Mouse (Mus musculus): ENCODE measurements around the gene Olfr273.
"Not testable (repeated sequence)": the region's sequence is repeated elsewhere in the genome, so short reads cannot be mapped to it uniquely, and the experiment has no call there.

The Olfr273 gene

DNA sequence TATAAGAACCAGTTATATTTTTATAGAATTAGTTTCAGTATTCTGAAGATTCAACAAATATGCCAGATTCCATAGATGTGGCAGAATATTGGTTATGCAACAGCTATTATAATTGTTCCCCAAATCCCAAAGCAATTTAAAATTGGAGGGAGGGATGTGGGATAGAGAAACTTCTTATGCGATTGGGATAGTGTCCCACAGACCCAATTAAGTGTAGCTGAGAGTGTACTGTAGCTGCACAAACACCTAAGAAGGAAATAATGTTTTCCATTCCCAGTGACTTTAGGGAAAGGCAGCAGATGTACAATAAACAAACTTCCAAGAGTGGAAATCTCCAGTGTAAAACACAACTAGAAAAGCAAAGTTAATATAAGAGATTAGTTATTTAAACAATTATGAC is at the start of gene Olfr273:
Gene Olfr273 (minus strand): TSS at position 101 of the 400 bp plus-strand sequence.
- no peak for DNase-seq (ENCODE audit: low read depth, low spot score)

- DNase-seq (ENCODE audit: low read depth, low spot score): no peak
Measured at GRCm38 (mm10) chr4:52864156-52864555, 5.1 kb upstream of the Olfr273 start.

GRCm38 (mm10) chr4:52849672-52850071 is 9.4 kb downstream of the Olfr273 start:
- no peak for DNase-seq (ENCODE audit: low read depth, low spot score)

- DNase-seq (ENCODE audit: low read depth, low spot score): no peak
Measured at GRCm38 (mm10) chr4:52849039-52849635, 9.9 kb downstream of the Olfr273 start.

- not testable (repeated sequence) for DNase-seq (ENCODE audit: low read depth, low spot score)
Measured at GRCm38 (mm10) chr4:52845411-52845810, 13.6 kb downstream of the Olfr273 start.

DNA sequence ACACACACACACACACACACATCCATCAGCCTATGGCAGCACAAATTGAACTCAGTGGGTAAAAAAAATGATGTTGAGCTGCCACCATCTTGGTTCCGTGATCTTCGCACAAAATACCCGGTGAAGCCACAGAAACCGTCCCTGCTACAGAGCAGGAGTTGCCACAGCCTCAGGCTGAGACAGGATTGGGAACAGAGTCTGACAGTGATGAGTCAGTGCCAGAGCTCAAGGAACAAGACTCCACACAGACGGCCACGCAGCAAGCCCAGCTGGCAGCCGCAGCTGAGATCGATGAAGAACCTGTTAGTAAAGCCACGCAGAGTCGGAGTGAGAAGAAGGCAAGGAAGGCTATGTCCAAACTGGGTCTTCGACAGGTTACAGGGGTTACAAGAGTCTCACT is 37.7 kb downstream of the Olfr273 start:
- no peak for DNase-seq (ENCODE audit: low read depth, low spot score)

GRCm38 (mm10) chr4:52814304-52814703 is 44.7 kb downstream of the Olfr273 start, which contains the start of gene Olfr275:
Gene Olfr275 (plus strand): TSS chr4:52814604.
- no peak for DNase-seq (ENCODE audit: low read depth, low spot score)

- no peak for DNase-seq (ENCODE audit: low read depth, low spot score)
Measured at GRCm38 (mm10) chr4:52811871-52812270, 47.2 kb downstream of the Olfr273 start.

Data from retina, postnatal 7 days (tissue).